Mouse (Mus musculus) gastrocnemius, postnatal 14 days (tissue): Measurements from ENCODE around the gene Wnk2. TPM values are rescaled to one million over a fixed set of nuclear protein-coding genes. Genes with fewer than 3 reads are reported as not detected.

Source experiments
- DNase-seq: peaks from one replicate; pipeline ENCODE4 v3.0.0; 2021; ENCODE audit warnings: mixed read lengths
- intact Hi-C: fragments of 180-260 bp; cut with DNase I; formaldehyde crosslinking; loops from one replicate; pipeline ENCODE4 v1.15.1; 2025; ENCODE audit warnings: low total_unique reads
- total RNA-seq, 2 experiments: library from RNA; stranded (reverse); gene quantifications; 2 replicates each; pipeline ENCODE4 v1.2.3; 2021

The Wnk2 gene
- total RNA-seq, 2 experiments from 2014 or later = 41.7 to 45.1 TPM

- no peak for DNase-seq
- intact Hi-C loops = no loop called here
Measured at GRCm38 (mm10) chr13:49180274-49180673, 32.5 kb upstream of the Wnk2 start.

GRCm38 (mm10) chr13:49178839-49179585, 31.2 kb upstream of the Wnk2 start:
- peak; percentile 69 for DNase-seq
- intact Hi-C loops = loop anchor here (10.0 kb wide), 1 partner anchor 524 kb away; no protein-coding TSS in a partner anchor

DNA sequence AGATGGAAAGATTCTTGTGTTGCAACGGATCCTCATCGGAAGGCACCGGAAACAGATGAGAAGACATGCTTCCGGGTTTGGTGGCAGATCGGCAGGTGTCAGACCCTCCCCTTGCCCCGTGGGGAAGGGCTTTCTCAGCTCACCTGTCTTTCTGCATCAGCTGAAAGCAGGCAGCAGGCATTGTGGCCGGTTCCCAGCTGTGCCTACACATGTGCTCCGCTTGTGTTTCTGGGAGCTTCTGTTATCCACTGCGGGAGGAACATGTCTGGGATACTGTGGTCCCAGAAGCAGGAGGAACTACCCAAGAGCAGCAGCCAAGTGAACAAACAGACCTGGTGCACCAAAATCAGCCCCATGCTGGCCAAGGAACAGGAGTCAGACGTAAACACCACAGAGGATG, 27.7 kb upstream of the Wnk2 start:
- DNase-seq = no peak
- intact Hi-C loops = loop anchor here (10.0 kb wide), 1 partner anchor 521 kb away; no protein-coding TSS in a partner anchor

DNA sequence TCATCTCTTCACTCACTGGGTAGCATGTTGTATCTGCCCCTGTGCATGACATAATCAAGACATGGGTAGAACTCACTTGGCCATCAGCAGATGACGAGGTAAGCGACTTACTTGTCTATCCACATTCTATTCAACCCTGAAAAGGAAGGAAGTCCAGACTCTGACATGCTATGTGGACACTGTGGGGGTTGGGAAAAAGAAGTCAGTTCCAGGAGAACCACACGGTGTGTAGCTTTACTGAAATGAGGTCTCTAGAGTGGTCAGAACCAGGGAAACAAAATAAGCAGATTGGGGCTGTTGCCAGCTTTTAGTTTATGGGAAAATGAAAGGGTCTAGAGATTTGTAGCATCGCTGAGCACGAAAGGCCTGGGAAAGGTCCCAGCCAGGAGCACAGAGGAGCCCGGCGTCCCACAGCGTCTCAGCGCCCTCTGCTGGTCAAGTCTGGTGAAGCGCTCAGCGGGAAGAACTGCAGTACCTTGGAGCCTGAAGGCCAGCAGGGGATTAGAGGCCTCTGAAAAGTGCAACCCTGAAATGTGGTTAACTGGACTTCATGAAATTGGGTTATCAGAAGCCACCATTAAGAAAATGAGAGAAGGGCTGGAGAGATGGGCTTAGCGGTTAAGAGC, 25.3 kb upstream of the Wnk2 start:
- DNase-seq = peak; percentile 88
- intact Hi-C loops = loop anchor here (2.0 to 10.0 kb wide), 2 partner anchors 120 to 518 kb away; no protein-coding TSS in a partner anchor

- no peak for DNase-seq
- intact Hi-C loops = loop anchor here (2.0 to 10.0 kb wide), 2 partner anchors 120 to 518 kb away; no protein-coding TSS in a partner anchor
Measured at GRCm38 (mm10) chr13:49172335-49172734, 24.5 kb upstream of the Wnk2 start.

- DNase-seq = no peak
- intact Hi-C loops = loop anchor here (2.0 to 10.0 kb wide), 2 partner anchors 119 to 517 kb away; no protein-coding TSS in a partner anchor
Measured at GRCm38 (mm10) chr13:49171729-49172128, 23.9 kb upstream of the Wnk2 start.

DNA sequence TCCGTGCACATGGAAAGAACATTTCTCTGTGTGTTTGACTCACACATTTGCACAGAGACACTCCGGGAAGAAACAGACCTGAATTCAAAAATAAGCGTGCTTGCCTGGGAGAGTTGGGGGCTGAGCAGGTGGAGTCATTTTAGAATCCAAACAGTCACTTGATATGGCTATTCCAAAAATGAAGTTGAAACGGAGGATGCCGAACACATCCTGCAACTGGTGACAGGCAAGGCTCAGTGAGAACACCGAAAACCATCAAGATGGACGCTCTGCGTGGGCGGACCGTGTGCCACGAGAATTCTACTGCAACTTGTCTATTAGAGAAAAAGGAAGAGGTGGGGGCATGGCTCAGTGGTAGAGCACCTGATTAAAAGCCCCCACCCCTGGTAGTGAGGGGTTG, 22.8 kb upstream of the Wnk2 start:
- DNase-seq = no peak
- intact Hi-C loops = loop anchor here (10.0 kb wide), 1 partner anchor 516 kb away; no protein-coding TSS in a partner anchor

GRCm38 (mm10) chr13:49169448-49170207, 21.8 kb upstream of the Wnk2 start:
- peak; percentile 92 for DNase-seq
- intact Hi-C loops = loop anchor here (10.0 kb wide), 1 partner anchor 515 kb away; no protein-coding TSS in a partner anchor

DNA sequence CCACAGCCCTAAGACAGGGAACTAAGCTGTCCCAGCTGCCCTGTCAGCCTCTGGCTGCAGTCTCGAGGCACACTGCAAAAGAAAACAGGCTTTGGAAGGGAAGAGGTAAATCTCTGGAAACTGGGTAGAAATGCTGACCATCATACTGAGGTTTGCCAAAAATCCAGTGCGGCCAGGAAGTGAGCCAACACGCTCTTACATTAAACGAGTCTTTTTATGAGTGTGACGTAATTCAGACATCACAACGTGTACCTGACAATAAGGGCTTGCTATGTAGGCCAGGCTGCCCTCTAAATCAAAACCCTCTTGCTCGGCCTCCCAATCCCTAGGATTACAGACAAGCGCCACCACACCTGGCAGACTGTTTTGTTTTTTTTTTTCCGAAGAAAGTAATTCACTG, 19.3 kb upstream of the Wnk2 start:
- intact Hi-C loops = no loop called here
- no peak for DNase-seq

- no peak for DNase-seq
- intact Hi-C loops = no loop called here
Measured at GRCm38 (mm10) chr13:49163645-49164044, 15.8 kb upstream of the Wnk2 start.

DNA sequence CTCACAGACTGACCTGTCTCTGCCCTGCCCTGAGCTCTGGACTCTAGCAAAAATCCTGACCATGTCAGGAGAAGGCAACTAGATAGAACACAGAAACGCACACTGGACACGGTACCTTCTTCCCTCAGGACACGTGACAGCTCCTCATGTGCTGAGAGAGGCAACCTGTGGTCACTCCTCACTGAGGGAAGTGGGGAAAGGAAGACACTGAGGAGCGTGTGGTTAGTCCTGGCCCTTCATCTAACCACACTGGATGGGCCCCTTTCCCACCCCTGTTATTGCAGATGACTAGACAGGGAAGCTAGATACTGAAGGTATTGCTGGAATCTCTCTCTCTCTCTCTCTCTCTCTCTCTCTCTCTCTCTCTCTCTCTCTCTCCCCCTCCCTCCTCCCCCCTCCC, 14.9 kb upstream of the Wnk2 start:
- no peak for DNase-seq
- intact Hi-C loops = no loop called here

GRCm38 (mm10) chr13:49161236-49161635, 13.4 kb upstream of the Wnk2 start:
- no peak for DNase-seq
- intact Hi-C loops = no loop called here

- no peak for DNase-seq
- intact Hi-C loops = no loop called here
Measured at GRCm38 (mm10) chr13:49158040-49158713, 10.4 kb upstream of the Wnk2 start.

GRCm38 (mm10) chr13:49156645-49157044, 8.8 kb upstream of the Wnk2 start:
- DNase-seq = no peak
- intact Hi-C loops = no loop called here

DNA sequence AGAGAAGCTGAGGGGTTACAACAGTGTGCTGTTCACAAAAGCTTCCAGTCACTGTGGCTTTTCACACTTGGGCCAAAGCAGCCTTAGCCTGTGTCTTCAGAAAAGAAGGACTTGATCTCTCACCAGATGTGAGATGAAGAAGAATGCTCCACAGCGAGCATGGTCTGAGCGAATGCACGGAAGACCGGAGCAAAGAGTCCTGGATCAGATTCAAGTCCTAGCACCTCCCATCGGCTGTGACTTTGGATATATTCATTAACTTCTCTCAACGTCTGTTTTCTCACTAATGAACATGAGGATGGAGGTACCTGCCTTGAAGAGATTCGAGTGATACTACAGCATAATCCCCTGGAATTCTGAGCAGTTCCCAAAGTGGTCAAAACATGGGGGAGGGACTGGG, 6.8 kb upstream of the Wnk2 start:
- DNase-seq = no peak
- intact Hi-C loops = no loop called here

GRCm38 (mm10) chr13:49154028-49154427, 6.2 kb upstream of the Wnk2 start:
- intact Hi-C loops = no loop called here
- no peak for DNase-seq

DNA sequence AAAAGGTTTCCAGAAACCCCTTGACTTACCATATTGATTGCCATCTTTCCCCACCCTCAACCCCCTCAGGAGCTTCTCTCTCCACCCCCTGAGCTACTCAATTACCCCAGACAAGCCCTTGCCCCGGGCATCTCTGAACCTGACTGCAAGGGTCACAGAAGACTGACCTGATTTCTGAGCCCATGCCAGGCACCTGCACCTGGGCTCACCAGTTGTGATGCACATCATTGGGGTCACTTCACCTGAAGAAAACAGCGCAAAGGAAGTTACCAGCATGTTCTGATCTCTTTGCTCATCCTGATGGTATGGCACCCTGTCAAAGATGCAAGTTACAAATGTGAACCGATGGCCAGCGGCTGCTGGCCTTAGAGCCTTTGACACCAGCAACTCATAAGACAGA, 873 bp upstream of the Wnk2 start:
- DNase-seq = no peak
- intact Hi-C loops = no loop called here

DNA sequence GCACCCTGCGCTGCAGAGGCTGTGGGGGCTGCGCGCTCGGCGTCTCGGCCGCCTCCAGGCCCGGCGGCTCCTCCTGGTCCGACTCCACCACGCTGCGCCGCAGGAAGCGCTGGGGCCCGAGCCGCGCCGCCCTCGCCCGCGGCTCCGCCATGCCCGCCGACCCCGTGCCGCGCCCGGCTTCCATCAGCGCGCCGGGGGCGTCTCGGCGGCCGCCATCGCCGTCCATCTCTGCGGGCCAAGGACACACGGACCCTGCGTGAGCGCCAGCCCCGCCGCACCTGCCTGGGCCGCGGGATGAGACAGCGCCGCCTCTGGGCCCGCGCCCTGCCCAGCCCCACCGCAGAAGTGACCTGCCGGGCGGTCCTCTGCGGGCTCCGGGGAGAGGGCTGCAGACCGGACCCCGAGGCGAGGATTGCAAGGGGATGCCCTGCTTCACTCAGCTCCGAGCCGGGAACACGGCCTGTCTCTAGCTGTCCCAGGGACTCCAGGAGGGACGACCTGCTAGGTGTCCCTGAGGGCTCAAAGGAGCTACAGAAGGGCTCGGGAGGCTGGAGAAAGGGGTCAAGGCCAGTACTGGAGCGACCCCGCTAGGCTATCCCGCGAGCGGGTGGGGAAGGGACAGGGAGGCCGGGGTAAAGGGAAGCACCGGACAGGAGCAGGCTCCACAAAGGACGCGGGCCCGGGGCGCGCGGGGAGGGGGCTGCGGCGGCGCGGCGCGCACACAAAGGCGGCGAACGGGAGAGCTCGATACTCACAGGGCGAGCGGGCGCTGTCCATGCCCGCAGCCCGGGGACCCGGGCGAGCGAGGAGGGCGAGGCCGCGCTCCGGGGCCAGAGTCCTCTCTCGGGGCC, 582 bp downstream of the Wnk2 start:
- intact Hi-C loops = no loop called here
- peak; percentile 43 for DNase-seq

DNA sequence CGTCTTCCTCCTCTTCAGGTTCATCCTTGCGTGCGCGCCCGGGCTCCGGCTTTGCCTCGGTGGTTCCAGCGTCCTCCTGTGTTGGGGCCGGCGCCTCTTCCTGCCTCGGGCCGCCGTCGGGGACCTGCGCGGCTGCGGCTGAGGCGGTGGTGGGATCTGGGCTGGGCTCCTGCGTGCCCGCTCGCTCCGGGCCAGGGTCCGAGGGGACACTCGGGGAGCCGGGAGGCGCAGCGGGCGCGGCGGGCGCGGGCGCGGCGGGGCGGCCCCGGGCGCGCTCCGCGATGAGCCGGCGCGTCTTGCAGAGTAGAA, 1.2 kb downstream of the Wnk2 start:
- intact Hi-C loops = no loop called here
- DNase-seq = no peak
